Mouse (Mus musculus): ENCODE data around the gene Olfr559. TPM values are rescaled to one million over a fixed set of nuclear protein-coding genes. Genes with fewer than 3 reads are reported as not detected.

Olfr559 gene
- total RNA-seq (2021) = not detected
- long read RNA-seq, experiment 1 = 0 reads
- long read RNA-seq, experiment 2 = 0 reads

GRCm38 (mm10) chr7:102727391-102727790 is at the start of gene Olfr559:
TSS of gene Olfr559 (minus strand) at chr7:102727491.
- intact Hi-C loops (cut with DNase I) = no loop called here
- DNase-seq (ENCODE audit: low spot score in 2 of 2) = no peak

GRCm38 (mm10) chr7:102770921-102771320 is 43.6 kb upstream of the Olfr559 start, which contains the start of gene Olfr561:
TSS of gene Olfr561 (plus strand) at chr7:102771221.
- DNase-seq (ENCODE audit: low spot score in 2 of 2) = no peak
- intact Hi-C loops (cut with DNase I) = no loop called here

GRCm38 (mm10) chr7:102759266-102759665 is 32.0 kb upstream of the Olfr559 start, which contains the start of the genes Olfr560 and Olfr78:
TSS of gene Olfr560 (minus strand) at chr7:102759366.
TSS of gene Olfr78 (minus strand) at chr7:102759471.
- no peak for DNase-seq (ENCODE audit: low spot score in 2 of 2)
- intact Hi-C loops (cut with DNase I) = no loop called here

- intact Hi-C loops (cut with DNase I) = no loop called here
- DNase-seq (ENCODE audit: low spot score in 2 of 2) = no peak
Observed at GRCm38 (mm10) chr7:102752086-102752485, 24.8 kb upstream of the Olfr559 start.

GRCm38 (mm10) chr7:102737705-102738104 is 10.4 kb upstream of the Olfr559 start:
- intact Hi-C loops (cut with DNase I) = no loop called here
- no peak for DNase-seq (ENCODE audit: low spot score in 2 of 2)

- no peak for DNase-seq (ENCODE audit: low spot score in 2 of 2)
- intact Hi-C loops (cut with DNase I) = no loop called here
Observed at GRCm38 (mm10) chr7:102733793-102734192, 6.5 kb upstream of the Olfr559 start.

GRCm38 (mm10) chr7:102718970-102719369 is 8.3 kb downstream of the Olfr559 start, which contains the start of gene Olfr33:
TSS of gene Olfr33 (minus strand) at chr7:102719070.
- intact Hi-C loops (cut with DNase I) = no loop called here
- no peak for DNase-seq (ENCODE audit: low spot score in 2 of 2)

GRCm38 (mm10) chr7:102701915-102702314 is 25.4 kb downstream of the Olfr559 start, which contains the start of gene Olfr558:
TSS of gene Olfr558 (plus strand) at chr7:102702215.
- no peak for DNase-seq (ENCODE audit: low spot score in 2 of 2)

GRCm38 (mm10) chr7:102698461-102698860 is 28.8 kb downstream of the Olfr559 start:
- intact Hi-C loops (cut with DNase I) = no loop called here
- DNase-seq (ENCODE audit: low spot score in 2 of 2) = no peak

More at GRCm38 (mm10) chr7:102701915-102702314, 25.4 kb downstream of the Olfr559 start, which contains the start of gene Olfr558:
- intact Hi-C loops (cut with DNase I) = no loop called here

- peak in 1 of 2 experiments; percentile 40 for DNase-seq (ENCODE audit: low spot score in 2 of 2)
- intact Hi-C loops (cut with DNase I) = loop anchor here (2.0 kb wide), 1 partner anchor 223 kb away; no protein-coding TSS in a partner anchor
Observed at GRCm38 (mm10) chr7:102695358-102696125, 31.7 kb downstream of the Olfr559 start, which contains the start of gene Olfr557. TSS of gene Olfr557 (plus strand) at chr7:102695910.

- peak; percentile 91 for DNase-seq (ENCODE audit: low spot score in 2 of 2)
- intact Hi-C loops (cut with DNase I) = loop anchor here (5.0 kb wide), 1 partner anchor 175 kb away; no protein-coding TSS in a partner anchor
Observed at GRCm38 (mm10) chr7:102686944-102687501, 40.3 kb downstream of the Olfr559 start, which contains the start of gene Trim68. TSS of gene Trim68 (minus strand) at chr7:102687327.

GRCm38 (mm10) chr7:102681916-102682315 is 45.4 kb downstream of the Olfr559 start:
- no peak for DNase-seq (ENCODE audit: low spot score in 2 of 2)
- intact Hi-C loops (cut with DNase I) = no loop called here

- no peak for DNase-seq (ENCODE audit: low spot score in 2 of 2)
- intact Hi-C loops (cut with DNase I) = no loop called here
Observed at GRCm38 (mm10) chr7:102676225-102676624, 51.1 kb downstream of the Olfr559 start.

Other genes starting within 250 kb of the Olfr559 start
- not detected for gene Olfr543, start 245.8 kb downstream of the Olfr559 start, total RNA-seq (2021)
- not detected for gene Olfr544, start 239.2 kb downstream of the Olfr559 start, total RNA-seq (2021)
- gene Olfr545, start 227.9 kb downstream of the Olfr559 start, total RNA-seq (2021) = not detected
- not detected for gene Olfr547, start 192.7 kb downstream of the Olfr559 start, total RNA-seq (2021)
- gene Olfr548-ps1, start 186.6 kb downstream of the Olfr559 start, total RNA-seq (2021) = not detected
- gene Olfr549, start 177.6 kb downstream of the Olfr559 start, total RNA-seq (2021) = not detected
- gene Trim21, start 162.0 kb downstream of the Olfr559 start, total RNA-seq (2021) = 1 to 10 TPM; 1.7 to 1.9 TPM
- gene Olfr550, start 156.0 kb downstream of the Olfr559 start, total RNA-seq (2021) = under 1 TPM; 0.32 to 0.35 TPM
- gene Olfr551, start 135.6 kb downstream of the Olfr559 start, total RNA-seq (2021) = not detected
- under 1 TPM; 0.08 to 0.15 TPM for gene Olfr552, start 129.7 kb downstream of the Olfr559 start, total RNA-seq (2021)
- not detected for gene Olfr553, start 109.3 kb downstream of the Olfr559 start, total RNA-seq (2021)
- gene Olfr554, start 89.1 kb downstream of the Olfr559 start, total RNA-seq (2021) = not detected
- not detected for gene Olfr555, start 68.7 kb downstream of the Olfr559 start, total RNA-seq (2021)
- under 1 TPM in 1 of 2 experiments, not detected in 1; 0.13 TPM for gene Olfr556, start 62.6 kb downstream of the Olfr559 start, total RNA-seq (2021)
- gene Trim68, start 40.2 kb downstream of the Olfr559 start, total RNA-seq (2021) = 1 to 10 TPM; 3.5 to 4.0 TPM
- gene Olfr557, start 31.6 kb downstream of the Olfr559 start, total RNA-seq (2021) = under 1 TPM in 1 of 2 experiments, not detected in 1; 0.13 TPM
- under 1 TPM; 0.25 to 0.66 TPM for gene Olfr558, start 25.3 kb downstream of the Olfr559 start, total RNA-seq (2021)
- not detected for gene Olfr33, start 8.4 kb downstream of the Olfr559 start, total RNA-seq (2021)
- under 1 TPM in 1 of 2 experiments, not detected in 1; 0.17 TPM for gene Olfr560, start 31.9 kb upstream of the Olfr559 start, total RNA-seq (2021)
- under 1 TPM; 0.59 to 0.77 TPM for gene Olfr78, start 32.0 kb upstream of the Olfr559 start, total RNA-seq (2021)
- not detected for gene Olfr561, start 43.7 kb upstream of the Olfr559 start, total RNA-seq (2021)
- under 1 TPM in 1 of 2 experiments, not detected in 1; 0.36 TPM for gene Olfr564, start 76.0 kb upstream of the Olfr559 start, total RNA-seq (2021)
- not detected for gene Olfr566, start 131.3 kb upstream of the Olfr559 start, total RNA-seq (2021)
- gene Olfr568, start 149.6 kb upstream of the Olfr559 start, total RNA-seq (2021) = not detected
- not detected for gene Olfr569, start 163.4 kb upstream of the Olfr559 start, total RNA-seq (2021)
- gene Olfr570, start 167.1 kb upstream of the Olfr559 start, total RNA-seq (2021) = not detected
- not detected for gene Olfr571, start 190.0 kb upstream of the Olfr559 start, total RNA-seq (2021)
- not detected for gene Olfr572, start 196.9 kb upstream of the Olfr559 start, total RNA-seq (2021)
- gene Olfr573-ps1, start 215.1 kb upstream of the Olfr559 start, total RNA-seq (2021) = not detected
- gene Olfr574, start 221.0 kb upstream of the Olfr559 start, total RNA-seq (2021) = not detected
- gene Olfr575, start 231.3 kb upstream of the Olfr559 start, total RNA-seq (2021) = not detected
- not detected for gene Olfr576, start 235.2 kb upstream of the Olfr559 start, total RNA-seq (2021)
- not detected for gene Olfr577, start 248.5 kb upstream of the Olfr559 start, total RNA-seq (2021)